Mouse (Mus musculus) retina, postnatal 1 day (tissue): ENCODE measurements around the gene Ndc1.
"Not testable (repeated sequence)": the region's sequence is repeated elsewhere in the genome, so short reads cannot be mapped to it uniquely, and the experiment has no call there.

Source experiments
- DNase-seq: peaks from one replicate; pipeline ENCODE4 v3.0.0-alpha.2; 2012

The Ndc1 gene

DNA sequence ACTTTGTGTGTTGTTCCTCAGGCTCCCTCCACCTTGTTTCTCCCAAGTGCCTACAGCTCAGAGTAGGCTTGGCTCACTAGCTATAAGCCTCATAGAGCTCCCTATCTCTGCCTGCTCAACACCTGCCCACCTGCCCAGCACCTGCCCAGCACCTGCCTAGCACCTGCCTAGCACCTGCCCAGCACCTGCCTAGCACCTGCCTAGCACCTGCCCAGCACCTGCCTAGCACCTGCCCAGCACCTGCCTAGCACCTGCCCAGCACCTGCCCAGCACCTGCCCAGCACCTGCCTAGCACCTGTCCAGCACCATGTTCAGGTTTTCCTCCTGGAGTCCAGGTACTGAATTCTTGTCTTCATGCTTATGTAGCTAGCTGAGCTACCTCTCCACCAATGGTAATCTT, 1.2 kb upstream of the Ndc1 start:
- not testable (repeated sequence) for DNase-seq

DNA sequence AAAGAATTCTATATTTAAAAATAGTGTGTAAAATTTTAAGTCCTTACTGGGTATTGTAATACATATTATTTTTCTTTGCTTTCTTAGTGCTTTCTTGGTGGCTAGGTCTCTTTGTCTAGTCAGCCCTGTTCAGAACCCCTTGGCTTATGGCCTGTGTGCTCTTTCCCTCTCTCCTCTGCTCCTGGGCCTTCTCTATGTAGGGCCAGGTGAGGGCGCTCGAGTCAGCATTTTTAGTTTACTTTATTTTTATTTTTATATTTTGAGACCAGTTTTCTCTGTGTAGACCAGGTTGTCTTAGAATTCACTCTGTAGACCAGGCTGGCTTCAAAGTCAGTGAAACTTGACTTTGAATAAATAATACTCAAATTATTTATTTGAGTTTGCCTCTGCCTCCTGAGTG, 4.7 kb downstream of the Ndc1 start:
- no peak for DNase-seq

DNA sequence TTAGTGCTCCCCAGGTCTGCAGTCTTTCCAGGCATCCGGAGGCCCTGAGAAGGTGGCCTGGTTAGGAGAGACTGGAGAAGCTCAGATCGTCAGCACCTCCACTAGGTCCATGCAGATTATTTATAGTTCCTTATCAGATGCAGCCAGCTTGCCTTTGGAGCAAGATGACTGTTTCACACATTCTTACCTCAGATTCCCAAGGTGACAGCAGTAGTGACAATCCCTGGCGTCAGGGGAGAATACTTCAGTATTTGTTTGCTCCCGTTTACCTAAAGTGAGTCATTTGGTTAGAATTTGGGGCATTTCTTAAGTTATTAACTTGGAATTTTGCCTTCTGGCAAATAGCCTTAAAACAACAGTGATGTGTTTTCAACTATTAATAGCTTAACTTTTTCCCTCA, 7.1 kb downstream of the Ndc1 start:
- no peak for DNase-seq

DNA sequence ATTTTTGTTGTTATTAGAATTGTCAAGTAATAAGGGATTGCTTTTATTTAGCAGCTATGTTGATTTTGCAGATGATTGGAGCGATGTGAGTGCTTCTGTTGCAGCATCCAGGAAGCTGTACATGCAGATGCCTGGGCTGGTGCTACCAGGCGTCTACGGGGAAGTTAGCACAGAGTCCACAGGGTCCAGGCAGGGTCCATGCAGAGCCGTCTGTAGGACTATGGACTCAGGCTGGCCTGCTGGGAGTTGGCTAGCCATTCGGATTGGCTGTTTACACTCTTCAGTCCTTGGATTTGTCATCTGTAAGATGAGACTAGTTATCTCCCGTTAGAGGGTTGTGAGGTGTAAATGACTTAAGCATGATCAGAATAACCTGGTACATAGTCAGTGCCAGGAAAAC, 11.4 kb downstream of the Ndc1 start:
- no peak for DNase-seq

DNA sequence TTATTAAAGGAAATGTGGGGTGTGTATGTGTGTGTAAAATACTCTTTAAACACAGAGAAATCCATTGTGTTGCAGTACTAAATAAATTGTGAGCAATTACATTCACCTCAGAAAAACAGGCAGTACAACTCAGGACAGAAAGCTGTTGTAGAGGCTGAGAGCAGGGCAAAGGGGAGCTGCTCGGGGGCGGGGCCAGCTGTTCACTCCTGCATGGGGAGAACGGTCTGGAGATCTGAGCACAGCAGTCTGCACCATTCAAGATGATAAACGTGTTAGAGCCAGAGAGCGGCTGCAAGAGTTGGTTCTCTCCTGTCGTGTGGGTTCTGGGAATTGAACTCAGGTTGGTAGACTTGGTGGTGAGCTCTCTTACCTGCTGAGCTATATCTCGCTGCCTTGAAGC, 13.3 kb downstream of the Ndc1 start:
- no peak for DNase-seq

DNA sequence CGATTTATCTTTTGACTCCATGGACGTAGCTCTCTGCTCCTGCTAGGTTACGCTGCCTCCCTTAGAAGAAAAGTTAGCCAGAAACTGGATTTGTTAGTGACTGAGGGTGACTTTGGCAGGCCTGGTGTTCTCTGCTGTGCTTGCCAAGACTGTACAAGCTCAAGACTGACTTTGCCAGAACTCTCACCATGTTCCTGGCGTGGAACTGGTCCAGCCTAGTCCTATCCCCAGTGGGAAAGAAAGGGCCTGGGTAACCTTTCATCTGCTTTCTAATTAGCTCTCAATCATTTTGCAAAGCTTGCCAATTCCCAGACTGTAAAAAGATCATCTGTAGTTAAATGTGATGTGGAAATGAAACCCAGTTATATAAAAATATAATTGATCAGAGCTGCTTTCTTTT, 19.5 kb downstream of the Ndc1 start:
- no peak for DNase-seq

DNA sequence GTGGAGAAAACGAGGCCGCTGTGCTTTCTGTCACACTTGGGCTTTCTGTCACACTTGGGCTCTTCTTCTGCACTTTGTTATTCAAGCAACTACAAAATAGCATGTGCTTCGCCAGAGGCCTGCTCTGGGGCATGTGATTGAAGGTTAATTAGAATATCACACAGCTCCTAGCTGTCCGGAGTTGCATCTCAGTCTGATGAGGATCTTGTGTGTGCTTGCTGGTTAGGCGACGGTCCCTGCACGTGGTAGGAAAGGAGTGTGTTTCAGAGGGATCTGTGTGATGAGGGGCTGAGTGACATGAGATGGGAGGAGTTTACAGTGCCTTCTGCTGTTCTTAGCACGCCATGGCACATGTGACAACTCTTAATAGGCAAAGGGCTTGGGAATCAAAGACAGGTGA, 19.9 kb downstream of the Ndc1 start:
- no peak for DNase-seq

DNA sequence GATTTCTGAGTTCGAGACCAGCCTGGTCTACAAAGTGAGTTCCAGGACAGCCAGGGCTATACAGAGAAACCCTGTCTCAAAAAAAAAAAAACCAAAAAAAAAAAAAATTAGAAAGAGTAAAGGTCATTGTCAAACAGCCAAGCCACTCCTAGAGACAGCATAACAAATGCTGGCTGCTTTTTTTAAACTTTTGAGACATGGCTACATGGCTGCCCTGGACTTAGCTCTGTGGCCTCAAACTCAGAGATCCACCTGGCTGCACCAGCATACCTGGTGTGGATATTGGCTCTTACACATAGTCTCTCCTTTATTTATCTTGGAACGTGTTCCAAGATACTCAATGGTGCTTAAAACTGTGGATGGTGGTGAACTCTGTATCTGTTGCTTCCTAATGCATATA, 20.7 kb downstream of the Ndc1 start:
- DNase-seq, result no peak

DNA sequence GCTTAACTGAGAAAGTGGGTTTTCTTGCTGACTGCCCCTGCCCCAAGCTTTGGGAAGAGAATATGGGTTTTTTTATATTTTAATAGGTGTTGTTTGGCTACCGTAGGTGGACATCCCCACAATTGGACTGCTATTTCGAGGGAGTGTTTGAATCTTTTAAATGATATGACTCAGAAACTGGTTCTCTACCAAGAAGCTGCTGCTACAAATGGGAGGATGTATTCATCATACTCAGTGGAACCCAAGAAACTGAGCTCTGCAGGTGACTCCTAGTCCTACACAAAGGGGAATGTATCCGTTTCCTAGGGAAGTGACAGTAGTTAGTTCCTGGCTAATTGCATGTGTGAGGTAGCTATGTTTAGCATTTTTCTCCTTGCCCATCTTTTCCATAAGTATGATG, 21.8 kb downstream of the Ndc1 start:
- DNase-seq, result no peak

DNA sequence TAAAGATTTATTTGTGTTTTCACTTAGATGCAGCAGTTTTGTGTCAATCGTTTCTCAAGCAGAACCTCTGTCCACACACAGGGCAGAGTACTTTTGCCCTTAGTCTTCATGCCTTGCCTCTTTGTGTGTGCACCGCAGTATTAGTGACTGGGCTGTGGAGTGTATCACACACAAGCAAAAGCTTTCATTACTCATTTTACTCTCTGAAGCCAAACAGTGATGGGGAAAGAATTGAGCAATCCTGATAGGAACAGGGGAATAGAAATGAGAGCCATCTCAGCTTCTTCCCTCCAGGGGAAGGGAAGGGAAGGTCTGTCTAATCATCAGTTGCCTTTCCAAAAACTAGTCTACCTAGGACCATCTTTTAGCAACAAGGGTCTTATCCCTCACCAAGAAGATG, 26.2 kb downstream of the Ndc1 start:
- no peak for DNase-seq

DNA sequence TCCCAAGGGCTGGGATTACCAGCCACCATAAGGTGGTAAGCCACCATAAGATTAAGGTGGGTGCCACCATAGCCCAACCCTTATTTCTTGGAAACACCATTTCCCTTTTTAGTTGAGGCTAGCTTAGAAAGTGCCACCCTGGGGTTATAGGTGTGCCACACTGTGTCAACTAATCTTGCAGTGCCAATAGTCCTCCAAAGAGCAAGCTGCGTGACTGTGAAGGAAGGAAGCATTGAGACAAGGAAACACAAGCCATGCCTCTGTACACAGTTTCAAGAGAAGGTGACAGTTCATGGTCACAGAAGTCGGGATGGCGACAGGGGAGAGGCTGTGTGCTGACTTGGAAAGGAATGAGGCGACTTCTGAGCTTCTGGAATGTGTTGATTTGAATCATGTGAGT, 52.6 kb downstream of the Ndc1 start:
- no peak for DNase-seq

DNA sequence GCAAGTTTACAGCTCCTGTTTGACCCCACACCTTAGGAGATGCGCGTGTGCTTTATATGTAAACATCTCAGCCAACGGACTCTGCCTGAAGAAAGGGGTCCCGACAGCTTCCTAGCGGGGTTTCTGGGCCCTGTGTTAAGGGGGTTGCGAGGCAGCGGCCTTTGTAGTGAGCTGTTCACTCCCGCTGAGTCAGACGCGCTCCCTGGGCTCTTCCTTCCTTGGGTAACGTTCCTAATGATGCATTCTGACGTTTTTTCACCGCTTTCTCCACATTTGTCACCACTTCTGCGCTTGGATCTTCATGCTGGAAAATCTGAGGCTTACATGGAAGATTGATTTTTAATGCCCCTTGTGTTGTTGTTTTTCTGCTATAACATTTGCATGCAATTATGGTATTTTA, 54.1 kb downstream of the Ndc1 start:
- DNase-seq, result peak; percentile 48

DNA sequence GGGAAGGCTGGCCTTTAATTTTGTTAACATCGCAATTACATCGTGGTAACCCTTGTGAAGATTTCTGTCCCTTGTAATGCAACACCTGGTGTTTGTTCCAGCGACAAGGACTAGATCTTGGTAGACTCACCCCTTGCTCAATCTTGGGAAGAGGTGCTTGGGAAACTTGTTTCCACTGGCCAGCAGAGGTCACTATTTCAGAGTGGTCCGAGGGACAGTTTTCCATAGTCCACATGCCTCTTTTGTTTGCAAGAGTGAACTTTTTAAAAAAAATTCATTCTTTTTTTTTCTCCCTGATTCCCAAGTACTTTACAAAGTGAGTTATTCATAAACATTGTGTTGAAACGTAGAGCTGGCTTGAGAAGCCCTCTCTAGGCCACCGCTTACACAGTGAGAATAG, 54.6 kb downstream of the Ndc1 start:
- DNase-seq, result peak; percentile 80

DNA sequence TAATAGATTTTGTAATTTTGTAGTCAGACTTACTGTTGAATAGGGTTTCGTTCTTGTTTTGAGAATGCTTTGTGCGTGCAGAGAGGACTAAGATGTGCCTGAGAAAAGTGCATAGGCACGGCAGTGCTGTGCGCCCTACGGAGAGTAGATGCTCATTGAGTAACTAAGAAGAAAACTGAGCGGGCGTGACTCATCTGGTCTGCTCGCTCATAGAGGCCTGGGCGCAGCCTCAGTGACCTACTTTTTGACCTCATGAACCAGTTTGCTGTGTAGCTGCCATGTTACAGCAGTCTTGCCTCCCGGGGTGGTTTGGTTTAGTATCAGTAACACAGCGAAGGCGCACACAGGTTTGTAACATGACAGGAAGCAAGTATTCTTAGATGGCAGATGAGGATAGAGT, 58.0 kb downstream of the Ndc1 start:
- peak; percentile 35 for DNase-seq

DNA sequence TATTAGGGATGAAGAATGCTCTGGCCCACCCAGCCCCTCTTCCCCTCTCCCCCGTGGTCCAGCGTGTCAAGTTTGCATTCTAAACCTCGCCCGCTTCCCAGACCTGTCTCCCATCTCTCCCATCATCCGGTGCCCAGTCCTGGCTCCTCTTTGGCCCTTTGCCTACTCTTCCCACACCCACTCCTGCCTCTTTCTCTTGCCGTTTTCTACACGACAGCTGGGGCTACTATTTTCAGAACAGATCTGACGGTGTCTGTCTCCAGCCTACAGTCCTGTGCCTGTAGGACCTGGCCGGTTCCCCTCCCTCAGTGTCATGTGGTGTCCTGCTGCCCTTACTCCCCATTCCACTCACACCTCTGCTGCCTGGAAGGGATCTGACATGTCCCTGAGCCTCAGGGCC, 59.0 kb downstream of the Ndc1 start:
- DNase-seq, result no peak

DNA sequence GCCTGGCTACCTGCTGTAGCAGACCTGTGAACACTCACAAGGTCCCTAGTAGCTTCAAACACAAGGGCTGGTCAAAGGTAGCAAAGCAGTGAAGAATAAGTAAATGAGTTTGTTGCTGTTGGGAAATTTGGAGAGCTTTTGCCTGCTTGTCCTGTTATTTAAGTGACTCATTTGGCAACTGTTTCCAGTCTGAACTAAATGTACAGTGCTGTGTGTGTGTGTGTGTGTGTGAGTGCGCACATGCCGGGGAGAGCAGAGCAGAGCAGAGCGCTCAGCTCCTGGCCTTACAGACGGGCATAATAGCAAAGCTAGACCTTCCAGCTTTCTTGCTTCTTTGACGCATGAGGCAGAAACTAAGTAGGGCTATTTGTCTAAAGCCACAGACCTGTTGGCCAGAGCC, 65.1 kb downstream of the Ndc1 start:
- DNase-seq, result no peak

DNA sequence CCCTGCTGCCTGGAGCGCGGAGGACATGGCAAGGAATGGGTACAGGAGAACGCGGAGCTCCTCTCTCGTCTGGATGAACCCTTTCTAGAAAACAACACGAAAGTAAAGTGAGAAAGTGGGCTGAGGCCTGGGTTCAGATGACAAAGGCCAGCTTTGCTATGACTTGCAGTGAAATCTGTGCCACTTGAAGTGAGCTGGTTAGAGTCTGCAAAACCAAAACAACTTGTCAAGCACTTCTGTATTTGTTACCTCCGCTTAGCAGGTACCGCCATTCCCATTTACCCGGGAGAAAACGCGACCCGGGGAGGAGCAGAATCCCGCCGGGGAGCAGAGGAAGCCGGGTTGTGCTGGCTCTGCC, 66.4 kb downstream of the Ndc1 start:
- DNase-seq, result no peak

DNA sequence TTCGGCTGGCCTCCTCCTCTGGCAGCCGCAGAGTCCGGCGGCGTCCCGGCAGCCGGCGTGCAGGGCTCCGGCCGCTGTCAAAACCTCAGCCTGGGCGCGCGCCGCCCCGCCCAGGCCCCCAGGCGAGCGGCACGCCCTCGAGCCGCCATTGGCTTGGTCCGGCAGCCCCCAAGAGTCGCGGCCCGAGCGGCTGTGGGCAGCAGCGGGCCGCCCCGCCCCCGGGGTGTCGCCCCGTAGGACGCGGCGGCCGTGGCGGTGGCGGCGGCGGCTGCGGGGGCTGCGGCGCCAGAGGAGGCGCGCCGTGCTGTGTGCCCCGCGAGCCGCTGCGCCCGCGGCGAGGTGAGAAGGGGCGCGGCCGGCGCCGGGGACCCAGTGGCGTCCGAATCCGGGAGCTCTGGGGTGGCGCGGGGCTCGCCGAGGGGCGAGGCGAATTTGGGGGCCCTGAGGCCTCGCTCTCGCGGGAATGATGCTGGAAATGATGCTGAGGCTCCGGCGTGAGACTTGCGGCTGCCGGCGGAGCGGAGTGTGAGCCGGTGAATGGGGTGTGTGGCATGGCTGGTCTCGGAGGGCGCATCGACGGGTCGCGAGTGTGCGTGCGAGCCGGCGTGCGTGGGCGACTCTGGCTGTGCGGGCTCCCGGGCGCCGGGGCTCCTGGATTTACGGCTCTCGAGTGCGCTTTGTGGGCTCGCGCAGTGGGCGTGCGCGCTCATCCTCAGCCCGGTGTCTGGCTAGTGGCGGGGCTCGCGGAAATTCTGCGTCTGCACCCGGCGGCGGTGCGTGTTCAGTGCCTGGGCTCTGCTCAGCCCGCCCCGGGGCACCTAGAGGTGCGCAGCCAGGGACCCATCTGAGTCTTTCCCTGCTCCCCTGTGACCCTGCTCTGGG, 67.0 kb downstream of the Ndc1 start, which contains the start of gene Glis1:
Glis1 (plus strand) TSS at position 236 of the 882 bp plus-strand sequence.
- DNase-seq, result peak; percentile 85

DNA sequence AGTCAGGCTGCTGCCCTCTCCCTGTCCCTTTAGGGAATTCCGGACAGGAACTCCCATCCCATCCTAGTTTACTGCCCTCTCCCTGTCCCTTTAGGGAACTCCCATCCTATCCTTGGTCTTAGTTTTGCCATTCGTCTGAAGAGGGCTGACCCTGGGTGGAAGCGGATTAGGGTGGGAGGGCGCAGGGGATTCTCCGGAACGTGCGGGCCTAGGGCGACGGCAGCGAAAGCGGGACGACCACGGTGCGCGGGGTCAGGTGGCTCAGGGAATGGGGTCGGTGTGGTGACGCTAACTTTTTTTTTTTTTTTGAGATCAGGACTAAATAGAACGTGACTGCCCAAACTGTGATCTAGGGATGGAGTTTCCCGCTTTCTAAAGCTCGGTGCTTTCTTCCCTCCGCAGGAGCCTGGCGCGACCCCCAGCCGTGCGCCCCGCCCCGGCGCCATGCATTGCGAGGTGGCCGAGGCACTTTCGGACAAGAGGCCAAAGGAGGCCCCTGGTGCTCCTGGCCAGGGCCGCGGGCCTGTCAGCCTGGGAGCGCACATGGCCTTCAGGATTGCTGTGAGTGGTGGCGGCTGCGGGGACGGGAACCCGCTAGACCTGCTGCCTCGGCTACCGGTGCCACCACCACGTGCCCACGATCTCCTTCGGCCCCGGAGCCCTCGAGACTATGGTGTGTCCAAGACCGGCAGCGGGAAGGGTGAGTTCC, 67.8 kb downstream of the Ndc1 start:
- peak; percentile 47 for DNase-seq

DNA sequence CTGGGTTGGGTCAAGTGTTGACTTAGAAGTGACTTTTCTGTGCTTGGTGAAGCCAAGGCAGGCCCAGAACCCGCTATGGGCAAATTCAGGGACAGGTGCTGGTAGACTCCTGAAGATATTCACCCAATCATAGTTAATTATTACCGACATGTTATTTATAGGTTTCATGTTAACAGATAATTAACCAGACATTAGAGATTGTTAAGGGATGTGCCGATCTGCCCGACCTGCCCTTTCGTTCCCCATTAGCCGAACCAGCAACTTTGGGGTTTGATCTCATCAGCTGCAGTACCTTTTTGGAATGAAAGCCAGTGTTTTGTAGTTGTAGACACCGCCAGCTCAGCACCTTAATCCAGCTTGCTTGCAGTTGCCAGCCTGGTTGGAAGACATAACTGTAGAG, 68.9 kb downstream of the Ndc1 start:
- no peak for DNase-seq

DNA sequence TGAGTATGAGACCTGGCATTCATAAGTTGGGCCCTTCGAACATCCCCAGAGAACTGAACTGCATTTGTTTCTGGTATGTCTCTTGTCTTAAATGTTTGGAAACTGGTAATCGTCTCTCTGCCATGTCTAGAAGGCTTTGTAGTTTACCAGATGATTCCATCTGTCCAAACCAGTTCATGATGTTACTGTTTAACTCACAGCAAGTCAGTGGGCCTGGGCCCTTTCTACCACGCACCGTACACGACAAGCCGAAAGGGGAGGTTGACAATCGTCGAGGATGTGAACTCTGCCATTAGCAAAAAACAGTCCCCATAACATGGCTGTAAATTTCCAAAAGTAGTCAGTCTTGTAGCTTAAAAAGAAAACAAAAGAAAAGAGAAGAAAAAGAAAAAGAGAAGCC, 71.2 kb downstream of the Ndc1 start:
- no peak for DNase-seq

DNA sequence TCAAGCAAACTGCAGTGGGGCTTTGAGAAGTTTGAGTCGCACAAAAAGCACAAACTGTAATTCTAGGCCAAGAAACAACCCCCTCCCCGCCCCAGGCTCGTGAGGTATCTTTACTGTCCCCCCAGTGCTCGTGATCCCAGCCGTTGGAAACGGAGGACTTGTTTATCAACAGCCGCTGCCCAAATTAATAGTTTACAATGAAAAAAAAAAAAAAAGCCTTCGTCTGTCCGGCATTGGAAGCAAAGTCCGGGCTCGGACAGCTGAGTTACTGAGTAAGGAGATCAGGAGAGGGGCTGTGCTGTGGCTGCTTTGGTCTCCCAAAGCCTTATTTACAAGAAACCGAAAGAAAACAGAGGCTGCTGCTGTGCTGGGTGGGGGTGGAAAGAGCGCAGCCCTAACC, 72.7 kb downstream of the Ndc1 start:
- no peak for DNase-seq

DNA sequence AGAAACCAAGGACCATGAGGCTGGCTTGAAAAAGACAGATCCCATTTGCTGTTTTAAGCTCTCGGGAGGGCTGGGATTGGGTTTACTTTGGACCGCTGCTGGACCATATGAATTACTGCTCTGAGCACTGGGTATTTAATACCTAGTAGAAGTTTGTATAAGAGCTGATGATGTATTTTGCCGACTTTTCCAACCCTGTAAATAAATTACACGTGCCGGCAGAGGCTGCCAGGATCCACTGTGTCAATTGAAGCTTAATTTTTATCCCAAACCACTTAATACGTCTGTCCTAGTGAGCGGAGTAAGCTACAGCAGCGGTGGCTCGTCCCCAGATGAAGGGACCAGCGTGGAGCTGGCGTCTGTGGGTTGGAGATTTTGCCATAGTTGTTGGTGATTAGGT, 74.7 kb downstream of the Ndc1 start:
- DNase-seq, result no peak

DNA sequence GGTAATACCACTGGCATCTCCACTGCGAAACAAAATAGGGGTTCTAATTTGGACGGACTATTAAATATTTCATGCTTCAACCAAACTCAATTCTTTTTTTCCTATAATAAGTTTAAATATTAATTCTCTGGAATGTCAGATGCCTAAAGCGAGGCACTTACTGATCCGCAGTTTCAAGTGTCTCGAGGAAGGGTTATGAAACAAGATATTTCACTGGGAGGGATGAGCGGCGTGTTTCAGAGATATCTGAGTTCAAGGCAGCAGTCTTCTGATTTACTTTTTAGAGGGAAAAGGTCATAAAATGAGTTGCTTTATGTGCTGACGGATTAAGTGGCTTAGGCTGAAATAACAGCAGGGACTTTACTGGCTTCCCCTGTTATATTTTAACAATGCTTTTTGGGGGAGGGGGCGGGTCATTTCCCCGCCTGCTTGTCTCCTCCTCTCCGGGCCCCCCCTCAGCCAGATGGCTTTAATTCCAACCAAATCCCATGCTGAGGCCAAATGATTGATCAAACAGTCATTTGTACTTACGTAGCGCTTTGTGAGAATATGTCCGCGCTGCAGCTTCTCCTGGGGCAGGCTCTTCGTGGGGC, 75.4 kb downstream of the Ndc1 start:
- DNase-seq, result peak; percentile 57
